Mouse (Mus musculus) ovary, postnatal 10 days (tissue): Measurements from ENCODE around the gene Zfp787.
"Not testable (repeated sequence)": the region's sequence is repeated elsewhere in the genome, so short reads cannot be mapped to it uniquely, and the experiment has no call there.

Experiments
- DNase-seq: peaks from one replicate; pipeline ENCODE4 v3.0.0; 2022; ENCODE audit warnings: low spot score

Zfp787 gene

GRCm38 (mm10) chr7:6162172-6162571 is 6.4 kb upstream of the Zfp787 start:
- no peak for DNase-seq

- no peak for DNase-seq
These were observed 5.7 kb upstream of the Zfp787 start for GRCm38 (mm10) chr7:6161541-6161940.

DNA sequence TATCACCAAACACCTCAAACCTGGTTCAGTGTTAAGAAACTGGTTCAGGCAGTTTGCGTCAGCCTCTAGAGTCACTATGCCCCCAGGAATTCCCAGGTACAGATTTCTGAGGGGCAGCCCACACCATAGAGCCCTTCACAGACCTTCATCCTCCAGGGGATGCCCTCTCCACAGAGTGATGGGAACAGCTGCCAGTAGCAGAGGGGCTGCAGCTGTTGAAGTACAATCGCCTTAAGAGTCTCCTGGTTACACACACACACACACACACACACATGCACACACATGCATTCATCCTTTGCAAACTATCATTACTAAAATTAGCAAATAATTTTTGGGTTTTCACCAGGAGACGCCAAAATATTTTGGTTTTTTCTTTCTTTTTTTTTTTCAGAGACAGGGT is 3.8 kb upstream of the Zfp787 start:
- no peak for DNase-seq

DNA sequence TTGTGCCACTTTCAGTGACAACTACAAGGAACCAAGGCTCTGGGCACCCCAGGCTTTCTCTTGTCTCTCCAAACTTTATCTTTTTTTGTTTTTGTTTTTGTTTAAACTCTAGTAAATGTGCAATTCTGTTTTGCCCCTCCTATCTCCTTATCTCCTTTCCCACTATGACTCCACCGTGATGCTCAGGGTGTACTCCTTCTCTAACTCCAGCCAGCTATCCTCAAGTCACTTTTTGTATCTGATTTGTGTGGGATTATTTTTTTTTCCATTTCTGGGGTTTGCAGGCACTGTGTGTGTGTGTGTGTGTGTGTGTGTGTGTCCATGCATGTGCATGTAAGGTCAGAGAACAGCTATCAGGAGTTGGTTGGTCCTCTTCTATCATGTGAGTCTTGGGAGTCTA is 1.7 kb upstream of the Zfp787 start:
- no peak for DNase-seq

GRCm38 (mm10) chr7:6156901-6157472 is 1.2 kb upstream of the Zfp787 start:
- no peak for DNase-seq

DNA sequence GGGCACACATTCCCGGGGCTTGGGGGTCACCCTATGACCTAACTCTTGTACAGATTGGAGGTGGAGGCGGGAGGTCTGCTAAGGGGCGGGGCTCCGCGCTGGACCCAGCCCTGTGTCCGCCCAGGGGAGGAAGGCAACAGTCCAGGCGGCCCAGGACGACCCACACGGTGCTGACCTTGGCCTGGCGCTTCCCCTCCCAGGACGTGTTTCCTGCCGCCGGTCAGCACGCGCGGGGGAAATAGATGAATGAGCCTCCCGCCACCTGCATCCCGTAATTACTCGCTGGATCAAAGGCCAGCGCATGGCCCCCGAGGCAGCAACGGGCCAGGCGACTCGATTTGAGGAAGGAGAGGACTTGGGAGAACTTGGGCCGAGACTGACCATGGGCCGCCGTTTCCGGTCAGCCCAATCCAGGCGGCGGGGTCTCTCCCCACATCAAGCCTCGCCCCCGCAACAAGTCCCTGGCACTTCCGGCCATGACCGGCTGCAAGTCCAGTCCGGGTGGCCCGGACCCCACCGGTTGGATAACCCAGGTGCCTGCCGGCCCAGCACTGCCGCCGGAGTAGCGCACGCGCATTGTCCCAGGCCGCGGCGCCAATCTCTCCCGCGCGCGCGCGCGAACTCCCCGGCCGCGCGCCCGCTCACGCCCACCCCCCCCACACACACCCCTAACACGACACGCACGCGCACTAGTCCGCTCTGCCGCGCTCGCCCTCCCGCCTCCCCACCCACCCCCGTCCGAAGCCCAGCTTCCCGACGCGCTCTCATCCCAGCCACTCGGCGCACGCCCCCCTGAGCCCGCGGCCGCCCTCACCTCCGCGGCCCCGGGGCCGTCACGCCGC is 545 bp downstream of the Zfp787 start:
- no peak for DNase-seq

- DNase-seq = no peak
These were observed 1.6 kb downstream of the Zfp787 start for GRCm38 (mm10) chr7:6154164-6154563.

DNA sequence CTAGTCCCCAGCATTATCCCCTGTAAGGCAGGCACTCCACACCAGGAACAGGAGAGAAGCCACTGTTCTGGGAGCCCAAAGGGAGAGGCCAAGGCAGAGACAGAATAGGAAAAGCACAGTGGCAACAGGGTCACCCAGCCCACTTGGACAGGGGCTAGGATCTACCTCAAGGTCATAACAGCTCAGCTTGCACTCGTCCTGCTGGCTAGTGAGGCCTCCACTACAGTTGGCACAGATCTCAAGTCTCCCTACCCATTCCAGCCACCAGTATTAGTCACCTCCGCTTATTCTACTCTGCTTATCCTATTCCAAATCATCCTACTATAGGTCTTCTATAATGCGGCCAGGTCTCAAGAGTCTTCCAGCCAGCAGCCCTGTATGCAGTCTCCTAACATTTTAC is 2.7 kb downstream of the Zfp787 start:
- DNase-seq = no peak

- DNase-seq = no peak
These were observed 3.8 kb downstream of the Zfp787 start for GRCm38 (mm10) chr7:6152036-6152435.

- no peak for DNase-seq
These were observed 4.5 kb downstream of the Zfp787 start for GRCm38 (mm10) chr7:6151266-6151665.

- DNase-seq = no peak
These were observed 8.1 kb downstream of the Zfp787 start for GRCm38 (mm10) chr7:6147688-6148087.

- no peak for DNase-seq
These were observed 8.8 kb downstream of the Zfp787 start for GRCm38 (mm10) chr7:6146982-6147325.

DNA sequence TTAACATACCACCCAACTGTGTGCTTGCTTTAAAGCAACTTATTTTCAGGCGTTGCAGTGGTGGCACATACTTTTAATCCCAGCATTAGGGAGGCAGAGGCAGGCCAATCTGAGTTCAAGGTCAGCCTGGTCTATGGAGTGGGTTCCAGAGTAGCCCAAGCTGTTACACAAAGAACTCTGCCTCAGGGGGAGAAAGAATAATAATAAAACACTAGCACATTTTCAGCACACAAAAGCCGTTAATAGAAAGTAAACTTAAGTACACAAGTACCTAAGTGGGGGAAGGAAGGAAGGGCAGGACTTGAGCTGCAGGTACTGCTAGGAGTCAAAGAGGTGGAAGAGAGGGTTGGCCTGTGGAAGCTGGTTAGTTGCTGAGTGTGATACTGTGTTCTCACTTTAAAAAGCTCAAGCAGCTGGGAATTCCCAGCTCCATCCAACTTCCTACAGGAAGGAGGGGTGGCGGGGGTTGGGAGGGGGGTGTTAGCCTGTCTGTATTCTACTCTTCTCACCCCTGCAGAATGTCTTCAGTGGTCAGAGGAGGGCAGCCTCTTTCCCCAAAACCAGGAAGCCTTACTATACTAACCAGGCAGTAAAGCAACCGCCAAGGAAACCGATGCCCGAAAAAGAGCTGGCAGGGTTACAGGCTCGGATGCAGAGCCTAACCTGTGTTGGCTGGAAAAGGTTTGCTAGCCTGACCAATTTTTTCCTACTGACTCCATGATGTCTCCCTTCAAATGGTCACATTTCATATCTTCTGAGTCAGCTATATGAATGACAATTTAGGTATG is 9.4 kb downstream of the Zfp787 start:
- no peak for DNase-seq

DNA sequence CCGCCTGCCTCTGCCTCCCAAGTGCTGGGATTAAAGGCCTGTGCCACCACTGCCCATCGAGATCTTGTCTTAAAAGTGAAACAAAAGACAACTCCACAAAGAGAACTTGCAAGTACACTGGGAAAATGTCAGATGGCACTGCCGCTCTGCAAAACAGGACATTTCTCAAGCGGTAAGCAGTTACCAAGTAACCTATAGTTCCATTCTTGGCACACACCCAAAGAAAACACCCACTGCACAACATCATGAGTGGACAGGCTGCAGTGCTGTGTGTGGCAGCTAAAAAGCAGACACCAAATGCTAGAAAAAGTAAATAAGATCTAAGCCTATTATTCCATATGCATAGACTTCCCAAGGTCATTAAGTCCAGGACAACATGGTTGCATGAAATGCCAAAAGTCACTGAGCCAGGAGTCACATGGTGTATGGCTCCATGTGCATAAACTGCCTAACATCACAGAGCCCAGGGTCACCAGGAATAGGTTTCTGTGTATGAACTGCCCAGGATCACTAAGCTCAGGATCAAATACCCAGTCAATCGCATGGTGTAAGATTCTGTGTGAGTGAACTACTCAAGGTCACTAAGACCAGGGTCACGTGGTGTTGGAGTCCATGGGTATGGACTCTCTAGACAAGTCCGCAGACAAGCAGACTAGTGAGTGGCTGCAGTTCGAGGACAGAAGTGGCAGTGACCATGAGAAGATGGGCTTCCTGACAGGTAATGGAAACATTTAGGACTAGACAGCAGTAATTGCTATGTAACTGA is 10.2 kb downstream of the Zfp787 start:
- no peak for DNase-seq

DNA sequence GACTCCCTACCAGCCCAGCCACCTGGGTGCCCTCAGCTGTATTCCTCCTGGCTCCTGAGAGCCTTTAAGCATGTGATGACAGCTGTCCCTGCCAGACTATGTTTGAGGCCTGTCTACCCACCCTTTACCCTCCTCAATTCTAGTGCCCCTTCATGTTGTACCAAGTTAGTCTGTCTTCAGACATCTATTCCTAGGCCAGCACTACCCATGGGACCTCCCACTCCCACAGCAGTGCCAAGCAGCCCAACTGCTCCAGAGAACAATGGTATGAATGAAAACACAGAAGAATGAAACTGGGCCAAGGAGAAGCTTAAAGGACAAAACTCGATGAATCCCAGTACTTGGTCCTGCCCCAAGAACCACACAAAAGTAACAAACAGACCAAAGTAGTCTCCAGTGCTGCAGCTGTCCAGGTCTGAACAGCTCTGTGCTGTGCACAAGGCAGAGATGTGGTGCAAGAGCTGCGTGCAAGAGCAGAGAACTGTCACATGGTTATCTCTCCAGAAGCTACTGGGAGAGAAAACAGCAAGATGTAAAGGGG is 11.7 kb downstream of the Zfp787 start:
- no peak for DNase-seq

- no peak for DNase-seq
These were observed 16.5 kb downstream of the Zfp787 start for GRCm38 (mm10) chr7:6139295-6139694.

DNA sequence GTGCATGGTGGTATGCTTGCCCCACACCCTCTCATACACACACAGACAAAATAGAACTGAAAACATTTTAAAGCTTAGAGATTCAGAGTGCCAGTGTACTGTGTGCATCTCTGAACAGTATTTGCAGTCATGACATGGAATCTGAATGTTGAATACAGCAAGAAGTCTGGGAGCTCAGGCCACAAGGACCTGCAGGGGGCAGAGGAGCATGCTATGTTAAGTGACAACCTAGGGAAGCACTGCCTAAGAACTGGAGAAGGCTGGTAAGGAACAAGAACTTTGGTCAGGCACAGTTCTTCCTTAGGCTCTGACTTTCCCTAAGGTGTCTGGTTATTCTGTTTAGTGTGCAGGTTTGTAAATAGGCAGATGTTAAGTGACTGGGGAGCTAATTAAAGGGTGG is 19.3 kb downstream of the Zfp787 start:
- DNase-seq = no peak

DNA sequence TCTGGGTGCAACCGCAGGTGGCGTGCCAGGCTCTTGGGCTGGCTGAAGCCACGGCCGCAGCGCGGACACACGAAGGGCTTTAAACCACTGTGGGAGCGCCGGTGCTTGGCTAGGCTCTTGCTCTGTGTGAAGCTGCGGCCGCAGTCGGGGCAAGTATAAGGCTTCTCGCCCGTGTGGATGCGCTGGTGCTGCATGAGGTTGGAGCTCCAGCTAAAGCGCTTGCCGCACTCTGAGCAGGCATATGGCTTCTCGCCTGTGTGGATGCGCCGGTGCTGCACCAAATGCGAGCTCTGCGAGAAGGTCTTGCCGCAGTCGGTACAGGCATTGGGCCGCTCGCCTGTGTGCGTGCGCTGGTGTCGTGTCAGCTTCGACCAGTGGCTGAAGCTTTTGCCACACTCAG is 23.2 kb downstream of the Zfp787 start:
- no peak for DNase-seq

- no peak for DNase-seq
These were observed 25.5 kb downstream of the Zfp787 start for GRCm38 (mm10) chr7:6130346-6130745.

DNA sequence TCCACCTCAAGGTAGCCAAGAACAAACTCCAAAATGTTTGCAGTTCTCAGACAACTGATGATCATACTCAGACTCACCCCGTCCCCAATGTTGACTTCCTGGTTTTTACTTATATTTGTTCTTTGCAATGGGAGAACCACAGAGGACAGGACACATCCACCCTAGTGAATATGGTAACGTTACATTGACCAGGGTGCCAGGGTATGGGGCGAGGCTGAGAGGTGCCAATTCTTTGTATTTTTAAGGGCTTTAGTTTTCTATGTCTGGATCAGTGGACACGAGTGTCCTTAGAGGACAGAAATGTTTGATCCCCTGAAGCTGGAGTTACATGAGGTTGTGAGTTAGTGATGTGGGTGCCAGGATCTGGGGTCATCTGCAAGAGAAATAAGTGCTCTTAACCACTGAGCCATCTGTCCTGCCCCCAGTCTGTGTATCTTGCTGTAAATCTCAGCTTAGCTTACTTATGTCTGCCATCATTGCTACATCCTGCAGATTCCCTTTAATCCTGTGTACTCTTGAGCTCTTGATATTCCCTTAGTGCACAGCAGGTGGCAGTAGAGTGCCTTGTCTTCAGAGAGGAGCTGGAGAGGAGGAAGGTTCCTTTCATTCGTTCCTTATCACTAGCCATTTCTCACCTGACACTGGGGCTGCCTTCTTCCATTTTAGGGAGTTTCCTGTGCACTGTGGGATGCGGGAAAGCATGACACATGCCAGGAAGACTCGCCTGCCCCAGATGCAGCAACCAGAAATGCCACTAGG is 28.9 kb downstream of the Zfp787 start:
- peak; percentile 54 for DNase-seq

DNA sequence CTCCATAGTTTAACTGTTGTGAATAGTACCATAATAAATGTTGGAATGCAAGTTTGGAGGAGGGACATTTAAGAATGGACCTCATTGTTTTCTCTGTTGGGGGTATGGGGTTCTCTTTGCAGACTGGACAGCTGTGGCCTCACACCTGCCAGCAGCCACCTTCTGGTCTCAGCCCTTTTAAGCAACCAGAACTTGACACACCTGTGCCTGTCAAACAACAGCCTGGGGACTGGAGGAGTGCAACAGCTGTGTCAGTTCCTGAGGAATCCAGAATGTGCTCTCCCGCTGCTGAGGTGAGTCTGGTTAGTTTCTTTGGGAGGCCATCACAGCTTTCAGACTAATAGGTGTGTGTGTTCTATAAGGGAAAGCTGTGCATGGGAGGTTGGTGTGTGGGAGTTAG is 34.7 kb downstream of the Zfp787 start:
- not testable (repeated sequence) for DNase-seq
